Mouse (Mus musculus) spleen, adult 2 months (tissue): Measurements from ENCODE around the gene Heatr5a.

ENCODE experiments used
- CTCF ChIP-seq: fragments of 200-500 bp; IDR thresholded peaks from 2 replicates; pipeline ENCODE4 v1.5.1; 2011; ENCODE audit warnings: mild to moderate bottlenecking, inconsistent platforms; ENCODE audit not compliant: insufficient read depth, insufficient read length, insufficient replicate concordance; ENCODE audit errors: extremely low read depth
- POLR2A ChIP-seq: fragments of 200-500 bp; IDR thresholded peaks from 2 replicates; pipeline ENCODE4 v1.6.1; 2011; ENCODE audit warnings: low read depth, low read length, inconsistent platforms

- TF ChIP-seq CTCF (no peak), POLR2A (no peak)
Observed at GRCm38 (mm10) chr12:51855872-51856271, 115.2 kb downstream of the Heatr5a start.
